Comparison of ENCODE assay signal across 10 mouse cellular contexts in the genomic region with DNA sequence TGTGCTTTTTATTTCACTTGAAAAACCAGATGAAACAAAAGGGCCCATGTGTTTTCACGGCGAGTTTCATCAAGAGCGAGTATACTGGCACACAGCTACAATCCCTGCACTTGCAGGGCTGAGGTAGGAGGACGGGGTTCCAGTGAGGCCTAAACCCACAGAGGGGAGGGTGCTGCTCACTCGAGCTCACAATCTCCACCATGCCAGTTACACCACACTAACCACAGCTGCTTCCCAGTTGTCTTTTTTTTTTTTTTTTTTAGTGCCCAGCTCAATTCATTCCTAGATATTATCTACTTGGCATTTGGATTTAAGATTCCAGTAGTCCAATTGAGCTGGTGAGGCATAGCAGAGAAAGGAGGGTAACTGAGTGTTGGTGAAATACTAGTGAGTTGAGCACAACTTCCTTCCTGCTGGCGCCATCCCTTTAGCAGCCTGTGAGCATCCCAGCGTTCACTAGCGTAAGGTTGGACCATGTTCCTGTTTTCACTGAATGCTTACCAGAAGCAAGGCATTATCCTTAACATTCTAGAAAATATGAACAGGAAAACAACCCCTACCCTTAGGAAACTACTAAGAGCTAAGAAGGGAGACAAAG. TPM values are rescaled to one million over a fixed set of nuclear protein-coding genes. Genes with fewer than 3 reads are reported as not detected.
DNase-seq lines count a peak whose midpoint lies in the region; ATAC-seq and TF ChIP-seq lines count a peak whose summit lies in the region.
"Had no signal": no experiment of that assay in that cellular context is flagged by ENCODE, and none has a peak within 500 bp of the region (broad histone marks: within the 10 kb centered on the region; RNA-seq: fewer than 3 reads in every experiment).

No protein-coding gene starts in this region.

- no peaks in the 10 kb centered on the region for H3K36me3 ChIP-seq in hindbrain, embryonic 14.5 days (replicated peaks; ENCODE audit: control insufficient read depth, insufficient read depth)
- H3K36me3 ChIP-seq in myocyte (ENCODE audit: control insufficient read depth, insufficient read depth), result no peaks in the 10 kb centered on the region

- H3K4me2 ChIP-seq in hindbrain, embryonic 14.5 days (replicated peaks), result peak overlapping the region; percentile 54
- H3K4me2 ChIP-seq in myocyte (ENCODE audit: low read depth), result peak overlapping the region; percentile 84

- no peak for TF ChIP-seq CTCF in layer of hippocampus, adult 2 months (conservative IDR thresholded peaks at IDR 0.05)
- no peak for TF ChIP-seq CTCF in bone marrow, adult 2 months (IDR thresholded peaks at IDR 0.05; ENCODE audit: control insufficient read depth, insufficient read depth, low read length)

- H3K27me3 ChIP-seq in hindbrain, embryonic 14.5 days (ENCODE audit: control insufficient read depth, insufficient read depth, low read length), result no peaks in the 10 kb centered on the region
- H3K27me3 ChIP-seq in myocyte (ENCODE audit: control insufficient read depth, insufficient read depth, insufficient read length), result no peaks in the 10 kb centered on the region

- no peak for ATAC-seq in hindbrain, embryonic 14.5 days (ENCODE audit: low FRiP score)

- H3ac ChIP-seq in myocyte (ENCODE audit: control insufficient read depth, insufficient read length), result no peak overlapping the region

- H3K27ac ChIP-seq in layer of hippocampus, adult 2 months, result peak overlapping the region; percentile 63; the same call in 1 of the 2 replicates
- peak overlapping the region; percentile 72 for H3K27ac ChIP-seq in bone marrow, adult 2 months (ENCODE audit: control insufficient read depth, insufficient read depth, low read depth, low read length, poor library complexity)
- no peak overlapping the region for H3K27ac ChIP-seq in hindbrain, embryonic 14.5 days

- H3K79me2 ChIP-seq in myocyte (ENCODE audit: control insufficient read depth, insufficient read depth), result peaks cover 67% of the 10 kb centered on the region

- no peak for TF ChIP-seq POLR2A in bone marrow, adult 2 months (IDR thresholded peaks at IDR 0.05; ENCODE audit: borderline replicate concordance, control insufficient read depth, low read depth, low read length)
- TF ChIP-seq POLR2A in myocyte (IDR thresholded peaks at IDR 0.05; ENCODE audit: insufficient read length, low read depth), result no peak

- 9% methylated on average over 8 of the region's 8 CpGs for WGBS in bone marrow, adult 2 months
- whole genome bisulfite sequencing in hindbrain, embryonic 14.5 days, result 75% methylated on average over 8 of the region's 8 CpGs

- no peak for DNase-seq in layer of hippocampus, adult 2 months (ENCODE audit: low spot score in 2 of 2)
- no peak for DNase-seq in layer of hippocampus, adult 9-10 months (ENCODE audit: low spot score)
- DNase-seq in hindbrain, embryonic 14.5 days (ENCODE audit: low spot score), result no peak
- no peak for DNase-seq in urinary bladder, adult 18-20 months (ENCODE audit: low spot score in 2 of 2)
- DNase-seq in adrenal gland, adult 2 months, result no peak
- DNase-seq in embryo, embryonic 11 days, result no peak
- DNase-seq: cerebellum, adult 8-10 months; kidney, adult 2 months had no signal

- peaks cover 6% of the 10 kb centered on the region for H3K4me1 ChIP-seq in bone marrow, adult 2 months (ENCODE audit: control insufficient read depth, insufficient read depth, low read length)
- peaks cover 19% of the 10 kb centered on the region for H3K4me1 ChIP-seq in hindbrain, embryonic 14.5 days (replicated peaks; ENCODE audit: control insufficient read depth, insufficient read depth, low read length)

- H3K9ac ChIP-seq in hindbrain, embryonic 14.5 days, result no peak overlapping the region

- H3K4me3 ChIP-seq in layer of hippocampus, adult 2 months, result peak overlapping the region; percentile 14; the same call in 1 of the 2 replicates
- H3K4me3 ChIP-seq in bone marrow, adult 2 months (replicated peaks; ENCODE audit: control insufficient read depth, low read depth, low read length), result no peak overlapping the region
- no peak overlapping the region for H3K4me3 ChIP-seq in hindbrain, embryonic 14.5 days (replicated peaks; ENCODE audit: low read length)
- H3K4me3 ChIP-seq in myocyte, result no peak overlapping the region

- H3K9me3 ChIP-seq in hindbrain, embryonic 14.5 days (ENCODE audit: control insufficient read depth, low read length), result no peaks in the 10 kb centered on the region

TF ChIP-seq in myocyte, 11 proteins besides CTCF, POLR2A, EP300 and RAD21:
- TF ChIP-seq TCF3 (IDR thresholded peaks at IDR 0.05; ENCODE audit: insufficient read length, low read depth), result peak; percentile 41
- peak; percentile 16 to 74 (median 72) for TF ChIP-seq MYOD1 (IDR thresholded peaks at IDR 0.05; ENCODE audit: control insufficient read depth in 1 of 3, insufficient read length in 2 of 3, low read depth in 2 of 3)
- TF ChIP-seq REST (IDR thresholded peaks at IDR 0.05; ENCODE audit: insufficient read depth, insufficient read length), result no peak
- TF ChIP-seq SRF (IDR thresholded peaks at IDR 0.05; ENCODE audit: control insufficient read depth, insufficient read length, low read depth), result no peak
- TF ChIP-seq POLR2AphosphoS2 (IDR thresholded peaks at IDR 0.05; ENCODE audit: insufficient read length, low read depth), result no peak
- TF ChIP-seq MYOG (IDR thresholded peaks at IDR 0.05; ENCODE audit: control insufficient read depth in 1 of 3, insufficient read depth in 1 of 3, insufficient read length in 2 of 3, low read depth in 2 of 3), result peak; percentile 37 to 80 (median 57)
- TF ChIP-seq USF1 (IDR thresholded peaks at IDR 0.05; ENCODE audit: low read depth), result no peak
- TF ChIP-seq TCF12 (IDR thresholded peaks at IDR 0.05; ENCODE audit: insufficient read depth, poor library complexity, severe bottlenecking), result peak; percentile 38
- no peak for TF ChIP-seq CEBPB (IDR thresholded peaks at IDR 0.05; ENCODE audit: insufficient read depth, poor library complexity, severe bottlenecking)
- no peak for TF ChIP-seq MAX (IDR thresholded peaks at IDR 0.05; ENCODE audit: low read depth)
- TF ChIP-seq E2F4 (IDR thresholded peaks at IDR 0.05; ENCODE audit: insufficient read depth), result no peak

RNA-seq across cellular contexts. Expression of gene Tmed10, which starts 2.5 kb away (rescaled TPM):
- 100 to 1,000 TPM; 156 to 166 TPM for total RNA-seq in layer of hippocampus, adult 2 months (2021)
- 39.8 and 59.6 TPM in 2 replicates for polyA plus RNA-seq in bone marrow, adult 2 months (2011; ENCODE audit: insufficient read depth, insufficient read length, low replicate concordance, missing spikeins)
- 234 and 256 TPM in 2 replicates for polyA plus RNA-seq in hindbrain, embryonic 14.5 days (2014; fragmentation: Nextera tagmentation; extraction: Ambion mirVana)
- polyA plus RNA-seq in myocyte (2012; fragmentation: generic; extraction: Trizol), result 193 TPM
- 100 to 1,000 TPM; 299 to 348 TPM for total RNA-seq in adrenal gland, adult 2 months (2021)
- 433 and 460 TPM in 2 replicates for polyA plus RNA-seq in adrenal gland, adult 2 months (2012; rRNA removed)

RNA-seq across cellular contexts. Expression of gene Nek9, which starts 33.0 kb away (rescaled TPM):
- 10 to 100 TPM; 34.2 to 35.5 TPM for total RNA-seq in layer of hippocampus, adult 2 months (2021)
- polyA plus RNA-seq in bone marrow, adult 2 months (2011; ENCODE audit: insufficient read depth, insufficient read length, low replicate concordance, missing spikeins), result 14.2 and 25.4 TPM in 2 replicates
- 9.5 and 10.0 TPM in 2 replicates for polyA plus RNA-seq in hindbrain, embryonic 14.5 days (2014; fragmentation: Nextera tagmentation; extraction: Ambion mirVana)
- 40.4 TPM for polyA plus RNA-seq in myocyte (2012; fragmentation: generic; extraction: Trizol)
- total RNA-seq in adrenal gland, adult 2 months (2021), result 10 to 100 TPM; 71.0 to 95.8 TPM
- 25.3 and 26.6 TPM in 2 replicates for polyA plus RNA-seq in adrenal gland, adult 2 months (2012; rRNA removed)
